Mouse (Mus musculus): ENCODE data around the gene Pmf1. TPM values are rescaled to one million over a fixed set of nuclear protein-coding genes. Genes with fewer than 3 reads are reported as not detected.
A peak's percentile ranks its signal among the peaks of the same experiment; 100 is the strongest.

The Pmf1 gene
- polyA plus RNA-seq (2015; fragmentation: Nextera tagmentation; extraction: Ambion mirVana) = 27.9 and 30.6 TPM in 2 replicates

- ATAC-seq (peak; percentile 94), DNase-seq (ENCODE audit: low spot score) (peak; percentile 96)
- H3K27ac ChIP-seq (ENCODE audit: low read length) = peak within 1 kb of the TSS; percentile 91
- no peaks in the 10 kb centered on the region for H3K27me3 ChIP-seq (replicated peaks; ENCODE audit: insufficient read depth, low read length)
- H3K36me3 ChIP-seq (ENCODE audit: insufficient read depth, low read length) = peaks cover 4% of the 10 kb centered on the region; the same call in 1 of the 2 replicates
- TF ChIP-seq EP300 (IDR thresholded peaks at IDR 0.05) = peak; percentile 49
- TF ChIP-seq CTCF (IDR thresholded peaks at IDR 0.05) = peak; percentile 14; the same call in 1 of the 2 replicates
- H3K9me3 ChIP-seq (ENCODE audit: low read length) = no peaks in the 10 kb centered on the region
- H3K4me2 ChIP-seq (replicated peaks; ENCODE audit: low read depth, low read length) = peak within 1 kb of the TSS; percentile 71
- 2% methylated on average over 53 of the region's 54 CpGs for WGBS
- H3K4me3 ChIP-seq (ENCODE audit: low read depth, low read length) = peak within 1 kb of the TSS; percentile 63
- H3K9ac ChIP-seq (replicated peaks; ENCODE audit: low read depth) = peak within 1 kb of the TSS; percentile 80
- H3K4me1 ChIP-seq (ENCODE audit: insufficient read depth, low read depth, low read length) = peaks cover 3% of the 10 kb centered on the region; the same call in 1 of the 2 replicates
Measured at GRCm38 (mm10) chr3:88409741-88410644, at the start of gene Pmf1. Gene Pmf1 (minus strand): TSS chr3:88410331.

GRCm38 (mm10) chr3:88458778-88459219 lies 48.7 kb upstream of the Pmf1 start:
- DNase-seq (ENCODE audit: low spot score) (no peak), ATAC-seq (no peak)
- H3K9ac ChIP-seq (replicated peaks; ENCODE audit: low read depth) = no peak overlapping the region
- no peak overlapping the region for H3K4me2 ChIP-seq (replicated peaks; ENCODE audit: low read depth, low read length)
- H3K4me1 ChIP-seq (ENCODE audit: insufficient read depth, low read depth, low read length) = no peaks in the 10 kb centered on the region
- no peaks in the 10 kb centered on the region for H3K36me3 ChIP-seq (ENCODE audit: insufficient read depth, low read length)
- H3K27ac ChIP-seq (ENCODE audit: low read length) = no peak overlapping the region
- no peaks in the 10 kb centered on the region for H3K9me3 ChIP-seq (ENCODE audit: low read length)
- no peak overlapping the region for H3K4me3 ChIP-seq (ENCODE audit: low read depth, low read length)
- TF ChIP-seq EP300 (IDR thresholded peaks at IDR 0.05) (no peak), CTCF (IDR thresholded peaks at IDR 0.05) (no peak)
- no peaks in the 10 kb centered on the region for H3K27me3 ChIP-seq (replicated peaks; ENCODE audit: insufficient read depth, low read length)
- 4% methylated on average over 12 of the region's 14 CpGs for WGBS

DNA sequence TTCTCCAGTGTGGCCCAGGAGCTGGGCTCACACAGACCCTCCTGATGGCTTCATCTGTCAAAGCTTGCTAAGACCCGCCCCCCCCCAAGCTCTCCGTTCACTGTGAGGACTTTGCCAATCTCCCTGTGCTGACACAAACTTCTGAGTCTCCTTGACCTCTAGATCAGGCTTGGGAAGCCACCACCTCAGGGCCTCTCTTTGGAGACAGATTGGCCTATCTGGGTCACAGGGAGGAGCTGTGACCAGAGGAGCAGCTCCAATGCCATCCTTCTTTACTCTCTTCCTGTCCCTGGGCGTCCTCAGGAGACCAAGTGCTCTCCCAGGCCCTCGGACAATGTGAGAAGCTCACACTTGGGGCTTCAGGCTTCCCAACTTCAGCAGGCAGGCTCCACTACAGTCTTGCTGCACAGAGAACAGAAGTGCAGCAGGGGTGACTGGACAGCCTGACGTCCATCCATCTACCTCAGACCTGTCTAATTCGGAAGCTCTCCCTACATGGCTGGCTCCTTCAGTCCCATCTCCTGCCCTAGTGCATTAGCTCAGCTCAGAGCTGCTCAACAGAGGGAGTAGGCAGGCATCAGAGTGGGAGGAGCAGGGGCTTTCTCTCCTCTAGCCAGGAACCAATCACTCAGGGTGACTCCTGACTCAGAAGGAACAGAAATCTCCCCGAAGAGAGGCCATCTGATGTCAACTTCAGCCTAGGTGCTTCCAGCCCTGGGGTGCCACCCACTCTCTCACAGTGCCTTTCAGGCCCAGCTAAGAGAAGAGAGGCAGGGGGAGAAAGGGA lies 46.8 kb upstream of the Pmf1 start:
- no peak for ATAC-seq
- H3K4me3 ChIP-seq (ENCODE audit: low read depth, low read length) = no peak overlapping the region
- TF ChIP-seq EP300 (IDR thresholded peaks at IDR 0.05) = no peak
- DNase-seq (ENCODE audit: low spot score) = no peak
- H3K9me3 ChIP-seq (ENCODE audit: low read length) = no peaks in the 10 kb centered on the region
- no peak overlapping the region for H3K4me2 ChIP-seq (replicated peaks; ENCODE audit: low read depth, low read length)
- H3K27me3 ChIP-seq (replicated peaks; ENCODE audit: insufficient read depth, low read length) = no peaks in the 10 kb centered on the region
- no peak overlapping the region for H3K9ac ChIP-seq (replicated peaks; ENCODE audit: low read depth)
- no peaks in the 10 kb centered on the region for H3K4me1 ChIP-seq (ENCODE audit: insufficient read depth, low read depth, low read length)
- no peak overlapping the region for H3K27ac ChIP-seq (ENCODE audit: low read length)
- H3K36me3 ChIP-seq (ENCODE audit: insufficient read depth, low read length) = no peaks in the 10 kb centered on the region
- 57% methylated on average over 7 of the region's 7 CpGs for WGBS

DNA sequence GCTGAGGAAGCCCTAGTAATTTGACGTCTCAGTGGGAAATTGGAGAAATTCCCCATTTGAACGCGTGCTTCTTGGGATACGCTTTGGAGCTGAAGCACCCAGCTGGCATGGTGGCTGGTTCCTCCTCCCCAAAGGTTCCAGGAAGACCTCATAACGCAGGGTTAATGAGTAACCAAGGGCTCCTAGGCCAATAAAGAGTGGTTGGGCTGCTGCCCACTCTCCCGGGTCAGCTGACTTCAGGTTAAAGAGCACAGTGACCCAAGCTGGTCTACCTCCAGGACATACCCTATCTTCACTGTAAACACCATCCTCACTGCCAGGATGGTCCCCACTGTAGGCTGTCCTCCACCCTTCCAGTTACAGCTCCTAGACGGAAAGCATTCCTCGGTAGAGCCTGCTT lies 46.2 kb upstream of the Pmf1 start:
- Histone ChIP-seq H3K4me1 (ENCODE audit: insufficient read depth, low read depth, low read length) (no peaks in the 10 kb centered on the region), H3K9ac (replicated peaks; ENCODE audit: low read depth) (no peak overlapping the region), H3K9me3 (ENCODE audit: low read length) (no peaks in the 10 kb centered on the region), H3K27ac (ENCODE audit: low read length) (no peak overlapping the region), H3K4me2 (replicated peaks; ENCODE audit: low read depth, low read length) (no peak overlapping the region), H3K36me3 (ENCODE audit: insufficient read depth, low read length) (no peaks in the 10 kb centered on the region), H3K4me3 (ENCODE audit: low read depth, low read length) (no peak overlapping the region), H3K27me3 (replicated peaks; ENCODE audit: insufficient read depth, low read length) (no peaks in the 10 kb centered on the region)
- ATAC-seq (no peak), DNase-seq (ENCODE audit: low spot score) (no peak)
- no peak for TF ChIP-seq EP300 (IDR thresholded peaks at IDR 0.05)
- no peak for TF ChIP-seq CTCF (IDR thresholded peaks at IDR 0.05)
- WGBS = 70% methylated on average over 8 of the region's 8 CpGs

GRCm38 (mm10) chr3:88455588-88456264 lies 45.6 kb upstream of the Pmf1 start:
- ATAC-seq (peak; percentile 67), DNase-seq (ENCODE audit: low spot score) (peak; percentile 71)
- Histone ChIP-seq H3K27ac (ENCODE audit: low read length) (peak overlapping the region; percentile 9), H3K4me3 (ENCODE audit: low read depth, low read length) (no peak overlapping the region; the same call in 1 of the 2 replicates), H3K4me1 (ENCODE audit: insufficient read depth, low read depth, low read length) (no peaks in the 10 kb centered on the region), H3K9me3 (ENCODE audit: low read length) (no peaks in the 10 kb centered on the region), H3K4me2 (replicated peaks; ENCODE audit: low read depth, low read length) (peak overlapping the region; percentile 36), H3K27me3 (replicated peaks; ENCODE audit: insufficient read depth, low read length) (no peaks in the 10 kb centered on the region), H3K9ac (replicated peaks; ENCODE audit: low read depth) (0 out of 2 replicates have a peak overlapping the region, but pooled peaks have one; percentile 19), H3K36me3 (ENCODE audit: insufficient read depth, low read length) (no peaks in the 10 kb centered on the region)
- TF ChIP-seq EP300 (IDR thresholded peaks at IDR 0.05) (no peak), CTCF (IDR thresholded peaks at IDR 0.05) (no peak)
- 58% methylated on average over 18 of the region's 18 CpGs for WGBS
